Mouse (Mus musculus): ENCODE measurements around the gene Jph2. TPM values are rescaled to one million over a fixed set of nuclear protein-coding genes. Genes with fewer than 3 reads are reported as not detected.

The Jph2 gene
- total and polyA plus RNA-seq, 3 experiments: 0.04 to 0.19 TPM; not detected in 1

GRCm38 (mm10) chr2:163303037-163303436, 94.8 kb downstream of the Jph2 start:
- Histone ChIP-seq H3K9ac (ENCODE audit: control insufficient read depth, low read depth, low read length, poor library complexity, severe bottlenecking) (no peak overlapping the region), H3K9me3 (replicated peaks; ENCODE audit: insufficient read depth, low read length) (no peaks in the 10 kb centered on the region), H3K36me3 (ENCODE audit: control insufficient read depth in 1 of 2, insufficient read depth in 2 of 2, low read length in 2 of 2) (no peaks in the 10 kb centered on the region), H3K4me3 (ENCODE audit: control insufficient read depth in 1 of 2, insufficient read depth in 1 of 2, low read depth in 2 of 2, low read length in 2 of 2) (no peak overlapping the region), H3K27ac (ENCODE audit: control insufficient read depth, low read depth, low read length) (no peak overlapping the region), H3K4me1 (ENCODE audit: control insufficient read depth in 1 of 2, insufficient read depth in 2 of 2, low read length in 2 of 2) (no peaks in the 10 kb centered on the region), H3K79me2 (ENCODE audit: control insufficient read depth, insufficient read depth, low read length, poor library complexity) (no peaks in the 10 kb centered on the region), H3K27me3 (ENCODE audit: control insufficient read depth in 1 of 2, insufficient read depth in 2 of 2, low read length in 2 of 2) (no peaks in the 10 kb centered on the region)
- TF ChIP-seq NRF1 (IDR thresholded peaks at IDR 0.05; ENCODE audit: insufficient read depth, low read depth, low read length, poor library complexity, severe bottlenecking): no peak
- TF ChIP-seq ZKSCAN1 (IDR thresholded peaks at IDR 0.05; ENCODE audit: low read depth, low read length): no peak
- no peak for TF ChIP-seq CHD2 (IDR thresholded peaks at IDR 0.05; ENCODE audit: low read length)
- no peak for TF ChIP-seq CHD1 (IDR thresholded peaks at IDR 0.05; ENCODE audit: low read depth, low read length)
- no peak for TF ChIP-seq USF1 (IDR thresholded peaks at IDR 0.05; ENCODE audit: low read depth, low read length)
- DNase-seq (ENCODE audit: low read depth, low spot score): no peak

- H3K9me3 ChIP-seq (replicated peaks; ENCODE audit: insufficient read depth, low read length): no peaks in the 10 kb centered on the region
- no peak overlapping the region for H3K27ac ChIP-seq (ENCODE audit: control insufficient read depth, low read depth, low read length)
- no peaks in the 10 kb centered on the region for H3K27me3 ChIP-seq (ENCODE audit: control insufficient read depth in 1 of 2, insufficient read depth in 2 of 2, low read length in 2 of 2)
- no peaks in the 10 kb centered on the region for H3K4me1 ChIP-seq (ENCODE audit: control insufficient read depth in 1 of 2, insufficient read depth in 2 of 2, low read length in 2 of 2)
- no peak for DNase-seq (ENCODE audit: low read depth, low spot score)
- H3K4me3 ChIP-seq (ENCODE audit: control insufficient read depth in 1 of 2, insufficient read depth in 1 of 2, low read depth in 2 of 2, low read length in 2 of 2): no peak overlapping the region
- no peak for TF ChIP-seq POLR2AphosphoS2 (IDR thresholded peaks at IDR 0.05; ENCODE audit: low read length)
- peak in 2 of 3 experiments; percentile 5 to 17; a peak in 2 of 6 replicates for TF ChIP-seq CTCF (IDR thresholded peaks at IDR 0.05 in 2 of 3, conservative IDR thresholded peaks at IDR 0.05 in 1 of 3; ENCODE audit: control insufficient read depth in 1 of 3, insufficient read depth in 1 of 3, low read depth in 2 of 3, low read length in 3 of 3, poor library complexity in 1 of 3, severe bottlenecking in 1 of 3)
- TF ChIP-seq SIN3A (IDR thresholded peaks at IDR 0.05; ENCODE audit: low read length): no peak
- TF ChIP-seq CHD2 (IDR thresholded peaks at IDR 0.05; ENCODE audit: low read length): no peak
- no peak for TF ChIP-seq KAT2A (conservative IDR thresholded peaks at IDR 0.05; ENCODE audit: low read depth, low read length)
- TF ChIP-seq MXI1 (IDR thresholded peaks at IDR 0.05; ENCODE audit: low read depth, low read length): no peak
- H3K79me2 ChIP-seq (ENCODE audit: control insufficient read depth, insufficient read depth, low read length, poor library complexity): no peaks in the 10 kb centered on the region
- no peak overlapping the region for H3K9ac ChIP-seq (ENCODE audit: control insufficient read depth, low read depth, low read length, poor library complexity, severe bottlenecking)
- no peaks in the 10 kb centered on the region for H3K36me3 ChIP-seq (ENCODE audit: control insufficient read depth in 1 of 2, insufficient read depth in 2 of 2, low read length in 2 of 2)
These were observed 96.2 kb downstream of the Jph2 start for GRCm38 (mm10) chr2:163301641-163302040.

GRCm38 (mm10) chr2:163300069-163301060, 97.4 kb downstream of the Jph2 start:
- no peak for DNase-seq (ENCODE audit: low read depth, low spot score)
- Histone ChIP-seq H3K4me1 (ENCODE audit: control insufficient read depth in 1 of 2, insufficient read depth in 2 of 2, low read length in 2 of 2) (no peaks in the 10 kb centered on the region), H3K36me3 (ENCODE audit: control insufficient read depth in 1 of 2, insufficient read depth in 2 of 2, low read length in 2 of 2) (no peaks in the 10 kb centered on the region), H3K79me2 (ENCODE audit: control insufficient read depth, insufficient read depth, low read length, poor library complexity) (no peaks in the 10 kb centered on the region), H3K9ac (ENCODE audit: control insufficient read depth, low read depth, low read length, poor library complexity, severe bottlenecking) (no peak overlapping the region), H3K27me3 (ENCODE audit: control insufficient read depth in 1 of 2, insufficient read depth in 2 of 2, low read length in 2 of 2) (no peaks in the 10 kb centered on the region), H3K4me3 (ENCODE audit: control insufficient read depth in 1 of 2, insufficient read depth in 1 of 2, low read depth in 2 of 2, low read length in 2 of 2) (no peak overlapping the region), H3K27ac (ENCODE audit: control insufficient read depth, low read depth, low read length) (no peak overlapping the region), H3K9me3 (replicated peaks; ENCODE audit: insufficient read depth, low read length) (no peaks in the 10 kb centered on the region)
- TF ChIP-seq E2F4 (IDR thresholded peaks at IDR 0.05; ENCODE audit: borderline replicate concordance, low read depth, low read length): no peak
- TF ChIP-seq ELF1 (IDR thresholded peaks at IDR 0.05; ENCODE audit: low read depth, low read length): no peak
- no peak for TF ChIP-seq UBTF (IDR thresholded peaks at IDR 0.05; ENCODE audit: borderline replicate concordance, insufficient read depth, low read depth, low read length)
- no peak for TF ChIP-seq TAL1 (IDR thresholded peaks at IDR 0.05; ENCODE audit: low read length)
- no peak for TF ChIP-seq USF1 (IDR thresholded peaks at IDR 0.05; ENCODE audit: low read depth, low read length)
- TF ChIP-seq NELFE (IDR thresholded peaks at IDR 0.05; ENCODE audit: low read depth, low read length): no peak
- TF ChIP-seq MAZ (IDR thresholded peaks at IDR 0.05; ENCODE audit: low read depth, low read length): no peak
- no peak for TF ChIP-seq SIN3A (IDR thresholded peaks at IDR 0.05; ENCODE audit: low read length)
- TF ChIP-seq CTCF (IDR thresholded peaks at IDR 0.05 in 2 of 3, conservative IDR thresholded peaks at IDR 0.05 in 1 of 3; ENCODE audit: control insufficient read depth in 1 of 3, insufficient read depth in 1 of 3, low read depth in 2 of 3, low read length in 3 of 3, poor library complexity in 1 of 3, severe bottlenecking in 1 of 3): no peak
- TF ChIP-seq TCF12 (IDR thresholded peaks at IDR 0.05; ENCODE audit: low read depth, low read length): no peak
- no peak for TF ChIP-seq BHLHE40 (IDR thresholded peaks at IDR 0.05; ENCODE audit: borderline replicate concordance, low read depth, low read length)
- TF ChIP-seq POLR2AphosphoS5 (IDR thresholded peaks at IDR 0.05; ENCODE audit: borderline replicate concordance, low read depth, low read length): no peak
- TF ChIP-seq EP300 (IDR thresholded peaks at IDR 0.05; ENCODE audit: low read depth in 1 of 2, low read length in 2 of 2): no peak
- no peak for TF ChIP-seq MAFK (IDR thresholded peaks at IDR 0.05; ENCODE audit: borderline replicate concordance, low read depth, low read length)
- no peak for TF ChIP-seq KAT2A (conservative IDR thresholded peaks at IDR 0.05; ENCODE audit: low read depth, low read length)
- TF ChIP-seq ZNF384 (IDR thresholded peaks at IDR 0.05; ENCODE audit: low read depth, low read length): no peak
- no peak for TF ChIP-seq ZKSCAN1 (IDR thresholded peaks at IDR 0.05; ENCODE audit: low read depth, low read length)
